Mouse (Mus musculus) effector memory CD4-positive, alpha-beta T cell, adult 5 months (primary cell): ENCODE results near the gene Fgfr2. TPM values are rescaled to one million over a fixed set of nuclear protein-coding genes. Genes with fewer than 3 reads are reported as not detected.

ENCODE experiments used
- polyA plus RNA-seq: library from polyadenylated mRNA; unstranded; fragments of 100-300 nt; shearing (Covaris generic); gene quantifications from one replicate; pipeline ENCODE4 v1.2.1, GENCODE M21; 2017

Gene Fgfr2
- polyA plus RNA-seq, 1 experiment from 2014 or later, result not detected

Other genes with a start within 250 kb of the Fgfr2 start
- 47.4 TPM for gene Zranb1, start 192.2 kb downstream of the Fgfr2 start, polyA plus RNA-seq
- 0.61 TPM for gene Ctbp2, start 1.0 kb upstream of the Fgfr2 start, polyA plus RNA-seq